Mouse (Mus musculus) stomach, postnatal 0 days (tissue): ENCODE data around the gene Ctps. TPM values are rescaled to one million over a fixed set of nuclear protein-coding genes. Genes with fewer than 3 reads are reported as not detected.
A peak's percentile ranks its signal among the peaks of the same experiment; 100 is the strongest.

ENCODE experiments used
- ATAC-seq: fragments of 200-750 bp; cut with Nextera tagmentation; 2 replicates; pipeline ENCODE4 v1.8.0; 2017; ENCODE audit not compliant: low FRiP score, low TSS enrichment
- DNase-seq: peaks from one replicate; pipeline ENCODE4 v3.0.0-alpha.2; 2016; ENCODE audit warnings: low spot score
- H3K27ac ChIP-seq: fragments of 300-500 bp; sonication (generic); replicated peaks from 2 replicates; pipeline ENCODE4 v1.5.1; 2014; ENCODE audit warnings: mild to moderate bottlenecking, control low read depth
- H3K27me3 ChIP-seq: fragments of 300-500 bp; sonication (generic); 2 replicates; pipeline ENCODE4 v1.6.1; 2014; ENCODE audit warnings: low read length; ENCODE audit not compliant: control insufficient read depth, insufficient read depth
- H3K36me3 ChIP-seq: fragments of 300-500 bp; sonication (generic); 2 replicates; pipeline ENCODE4 v1.6.1; 2014; ENCODE audit warnings: low read length, mixed read lengths; ENCODE audit not compliant: control insufficient read depth, insufficient read depth
- H3K4me1 ChIP-seq: fragments of 300-500 bp; sonication (generic); replicated peaks from 2 replicates; pipeline ENCODE4 v1.6.1; 2014; ENCODE audit warnings: antibody characterized with exemption; ENCODE audit not compliant: control insufficient read depth, insufficient read depth
- H3K4me2 ChIP-seq: fragments of 300-500 bp; sonication (generic); replicated peaks from 2 replicates; pipeline ENCODE4 v1.6.1; 2014; ENCODE audit warnings: low read depth, mild to moderate bottlenecking, control low read depth, moderate library complexity
- H3K4me3 ChIP-seq: fragments of 300-500 bp; sonication (generic); 2 replicates; pipeline ENCODE4 v1.5.1; 2014; ENCODE audit warnings: low read depth, low read length, control low read depth
- H3K9ac ChIP-seq: fragments of 300-500 bp; sonication (generic); 2 replicates; pipeline ENCODE4 v1.6.1; 2014; ENCODE audit warnings: mild to moderate bottlenecking, low read length, control low read depth, mixed read lengths
- H3K9me3 ChIP-seq: fragments of 300-500 bp; sonication (generic); 2 replicates; pipeline ENCODE4 v1.6.1; 2016; ENCODE audit warnings: low read length; ENCODE audit not compliant: control insufficient read depth
- CTCF ChIP-seq: IDR thresholded peaks from 2 replicates; pipeline ENCODE4 v1.5.1; 2016; ENCODE audit warnings: antibody characterized with exemption, low read depth, mild to moderate bottlenecking, moderate library complexity
- EP300 ChIP-seq: optimal IDR thresholded peaks from 2 replicates; pipeline ENCODE3; 2016; ENCODE audit warnings: antibody characterized with exemption
- WGBS: fragments of 180-500 bp; shearing (Covaris S2); extraction: QIAGEN DNeasy Blood & Tissue Kit; methylation state at CpG from one replicate; pipeline ENCODE4 v1.1.7; 2014; 5-methylcytosine and 5-hydroxymethylcytosine counted together
- polyA plus RNA-seq: library from polyadenylated mRNA; unstranded; fragments of >200 nt; fragmentation: Nextera tagmentation; extraction: Ambion mirVana; gene quantifications from 2 replicates; pipeline ENCODE4 v1.2.1, GENCODE M21; 2015

Gene Ctps
- polyA plus RNA-seq, 1 experiment from 2014 or later: 34.1 TPM

DNA sequence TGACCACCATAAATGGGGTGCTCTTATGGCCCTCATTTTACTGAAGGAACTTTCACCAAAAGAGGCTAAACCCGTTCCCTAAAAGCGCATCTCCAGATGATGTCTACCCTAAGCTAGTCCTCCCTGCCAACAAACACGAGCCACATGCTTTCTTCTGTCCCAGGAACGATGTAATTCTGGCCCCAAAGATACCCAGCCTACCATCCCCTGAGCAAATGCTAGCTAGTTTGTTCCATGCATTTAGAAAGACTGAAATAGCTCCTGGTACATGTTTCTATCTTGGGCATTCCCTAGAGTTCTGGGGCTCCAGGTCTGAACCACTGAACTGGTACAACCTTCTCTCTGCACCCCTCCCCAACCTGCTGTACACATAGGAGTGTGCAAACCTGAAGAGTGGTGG lies 20.9 kb upstream of the Ctps start:
- 88% methylated on average over 4 of the region's 4 CpGs for WGBS
- ATAC-seq (no peak), DNase-seq (no peak)
- Histone ChIP-seq H3K4me3 (no peak overlapping the region), H3K27me3 (no peaks in the 10 kb centered on the region), H3K9me3 (no peaks in the 10 kb centered on the region), H3K36me3 (no peaks in the 10 kb centered on the region), H3K9ac (no peak overlapping the region), H3K4me2 (no peak overlapping the region), H3K4me1 (no peaks in the 10 kb centered on the region), H3K27ac (no peak overlapping the region)
- TF ChIP-seq CTCF (no peak), EP300 (no peak)

GRCm38 (mm10) chr4:120589815-120590422 lies 19.8 kb upstream of the Ctps start:
- no peak for TF ChIP-seq EP300
- TF ChIP-seq CTCF: peak; percentile 94
- DNase-seq: peak; percentile 80
- H3K27ac ChIP-seq: no peak overlapping the region
- H3K9ac ChIP-seq: no peak overlapping the region
- no peaks in the 10 kb centered on the region for H3K36me3 ChIP-seq
- no peaks in the 10 kb centered on the region for H3K27me3 ChIP-seq
- H3K4me2 ChIP-seq: 0 out of 2 replicates have a peak overlapping the region, but pooled peaks have one; percentile 23
- no peak overlapping the region for H3K4me3 ChIP-seq
- 25% methylated on average over 5 of the region's 5 CpGs for WGBS
- peak; percentile 92 for ATAC-seq
- no peaks in the 10 kb centered on the region for H3K4me1 ChIP-seq
- H3K9me3 ChIP-seq: no peaks in the 10 kb centered on the region

GRCm38 (mm10) chr4:120589070-120589469 lies 19.0 kb upstream of the Ctps start:
- no peak for DNase-seq
- Histone ChIP-seq H3K4me3 (no peak overlapping the region), H3K9ac (no peak overlapping the region), H3K27me3 (no peaks in the 10 kb centered on the region), H3K36me3 (no peaks in the 10 kb centered on the region), H3K9me3 (no peaks in the 10 kb centered on the region), H3K4me2 (no peak overlapping the region), H3K4me1 (no peaks in the 10 kb centered on the region), H3K27ac (no peak overlapping the region)
- no peak for ATAC-seq
- 34% methylated on average over 3 of the region's 3 CpGs for WGBS
- TF ChIP-seq CTCF: no peak
- TF ChIP-seq EP300: no peak

DNA sequence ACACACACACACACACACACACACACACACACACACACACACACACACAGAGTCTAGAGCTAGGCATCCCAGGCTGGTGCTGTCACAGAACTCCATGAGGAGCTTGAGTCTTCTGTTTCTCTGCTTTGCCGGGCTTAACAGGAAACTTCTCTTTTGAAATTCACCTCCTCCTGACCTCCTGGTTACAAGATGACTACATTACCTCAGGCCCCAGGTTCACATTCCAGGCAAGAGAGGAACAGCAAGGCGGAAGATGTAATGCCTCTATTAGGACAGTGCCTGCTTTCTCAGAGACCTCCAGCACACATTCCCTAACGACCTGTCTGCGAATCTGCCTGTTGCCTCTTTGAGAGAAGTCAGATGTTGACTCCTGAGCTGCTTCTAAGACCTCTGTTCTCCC lies 18.4 kb upstream of the Ctps start, which contains the start of gene Gm8439:
Gene Gm8439 (plus strand): TSS at position 301 of the 400 bp plus-strand sequence.
- ATAC-seq (no peak), DNase-seq (no peak)
- H3K27ac ChIP-seq: no peak within 1 kb of the TSS
- H3K36me3 ChIP-seq: no peaks in the 10 kb centered on the region
- H3K9me3 ChIP-seq: no peaks in the 10 kb centered on the region
- no peaks in the 10 kb centered on the region for H3K4me1 ChIP-seq
- 31% methylated on average over 4 of the region's 4 CpGs for WGBS
- TF ChIP-seq CTCF (no peak), EP300 (no peak)
- H3K27me3 ChIP-seq: no peaks in the 10 kb centered on the region
- no peak within 1 kb of the TSS for H3K4me2 ChIP-seq
- no peak within 1 kb of the TSS for H3K4me3 ChIP-seq
- no peak within 1 kb of the TSS for H3K9ac ChIP-seq

DNA sequence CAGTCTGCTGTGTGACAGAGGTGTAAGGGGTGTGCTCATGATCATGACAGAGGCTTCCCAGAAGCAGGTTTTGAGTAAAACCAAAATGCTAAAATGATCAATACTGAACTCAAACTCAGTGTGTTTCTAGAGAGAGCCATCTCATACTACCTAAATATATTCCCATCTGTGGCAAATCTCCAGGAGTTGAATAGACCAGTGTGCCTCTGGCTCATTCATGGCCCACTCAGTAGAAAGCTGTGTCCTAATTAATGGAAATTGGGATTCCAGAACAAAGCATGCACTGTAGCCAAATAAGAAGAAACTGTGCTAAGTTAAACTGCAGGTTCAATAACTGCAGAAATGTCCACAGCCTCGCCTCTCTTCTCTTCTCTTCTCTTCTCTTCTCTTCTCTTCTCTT lies 16.9 kb upstream of the Ctps start:
- Histone ChIP-seq H3K4me2 (no peak overlapping the region), H3K4me3 (no peak overlapping the region), H3K36me3 (no peaks in the 10 kb centered on the region), H3K27ac (no peak overlapping the region), H3K9me3 (no peaks in the 10 kb centered on the region), H3K27me3 (no peaks in the 10 kb centered on the region), H3K9ac (no peak overlapping the region), H3K4me1 (no peaks in the 10 kb centered on the region)
- no peak for ATAC-seq
- TF ChIP-seq EP300 (no peak), CTCF (no peak)
- DNase-seq: no peak
- 69% methylated on average over 1 of the region's 1 CpGs for WGBS

GRCm38 (mm10) chr4:120581711-120582110 lies 11.6 kb upstream of the Ctps start:
- Histone ChIP-seq H3K36me3 (no peaks in the 10 kb centered on the region), H3K27me3 (no peaks in the 10 kb centered on the region), H3K4me3 (no peak overlapping the region), H3K4me1 (no peaks in the 10 kb centered on the region), H3K9me3 (no peaks in the 10 kb centered on the region), H3K4me2 (no peak overlapping the region), H3K27ac (no peak overlapping the region), H3K9ac (no peak overlapping the region)
- DNase-seq: no peak
- WGBS: 76% methylated on average over 9 of the region's 9 CpGs
- ATAC-seq: peak; percentile 54; the same call in 1 of the 2 replicates
- TF ChIP-seq CTCF (no peak), EP300 (no peak)
